Mouse (Mus musculus) kidney, postnatal 14 days (tissue): Measurements from ENCODE around the gene Ndufb8.

Source experiments
- DNase-seq: peaks from one replicate; pipeline ENCODE4 v3.0.0; 2022; ENCODE audit warnings: mixed read lengths

The Ndufb8 gene

DNA sequence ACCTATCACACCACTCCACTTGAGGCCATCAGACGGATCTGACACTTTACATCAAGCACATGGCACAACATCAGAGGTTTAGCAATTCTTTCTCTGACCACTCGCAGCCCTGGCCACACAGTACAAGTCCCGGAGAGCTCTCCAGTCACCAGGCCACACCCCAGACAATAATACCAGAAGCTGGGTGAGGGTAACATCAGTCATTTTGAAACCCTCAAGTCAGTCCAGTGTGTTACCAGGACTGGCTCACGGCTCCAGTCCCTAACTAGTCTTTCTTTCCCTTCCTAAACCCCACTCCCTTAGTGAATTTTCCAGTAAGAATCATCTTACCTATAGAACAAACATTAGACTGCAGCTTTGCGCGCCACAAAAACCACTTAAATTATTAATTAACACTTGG, 25.2 kb downstream of the Ndufb8 start:
- DNase-seq: no peak

- DNase-seq: no peak
These were observed 29.6 kb downstream of the Ndufb8 start for GRCm38 (mm10) chr19:44525551-44526205.

DNA sequence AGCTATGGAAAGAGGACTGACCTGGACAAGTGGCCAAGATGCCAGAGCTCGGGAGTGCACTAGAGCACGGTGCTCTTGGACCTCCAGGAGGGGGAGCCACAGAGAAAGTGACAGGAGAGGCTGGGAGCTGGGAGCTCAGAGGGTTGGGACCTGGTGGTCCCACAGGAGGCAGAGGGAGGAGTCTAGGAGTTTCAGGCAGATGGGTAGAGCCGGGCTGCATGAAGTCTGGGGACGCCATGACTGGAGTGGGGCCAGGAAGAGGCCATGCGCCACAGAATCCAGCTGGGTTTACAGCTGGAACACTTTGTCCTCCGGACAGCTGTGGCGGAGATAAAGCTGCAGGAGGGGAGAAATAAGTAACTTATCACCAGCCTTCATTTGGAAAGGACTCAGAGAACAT, 36.1 kb downstream of the Ndufb8 start:
- peak; percentile 69 for DNase-seq

- peak; percentile 30 for DNase-seq
These were observed 37.1 kb downstream of the Ndufb8 start for GRCm38 (mm10) chr19:44517996-44518768.

- no peak for DNase-seq
These were observed 39.5 kb downstream of the Ndufb8 start for GRCm38 (mm10) chr19:44515769-44516168.

DNA sequence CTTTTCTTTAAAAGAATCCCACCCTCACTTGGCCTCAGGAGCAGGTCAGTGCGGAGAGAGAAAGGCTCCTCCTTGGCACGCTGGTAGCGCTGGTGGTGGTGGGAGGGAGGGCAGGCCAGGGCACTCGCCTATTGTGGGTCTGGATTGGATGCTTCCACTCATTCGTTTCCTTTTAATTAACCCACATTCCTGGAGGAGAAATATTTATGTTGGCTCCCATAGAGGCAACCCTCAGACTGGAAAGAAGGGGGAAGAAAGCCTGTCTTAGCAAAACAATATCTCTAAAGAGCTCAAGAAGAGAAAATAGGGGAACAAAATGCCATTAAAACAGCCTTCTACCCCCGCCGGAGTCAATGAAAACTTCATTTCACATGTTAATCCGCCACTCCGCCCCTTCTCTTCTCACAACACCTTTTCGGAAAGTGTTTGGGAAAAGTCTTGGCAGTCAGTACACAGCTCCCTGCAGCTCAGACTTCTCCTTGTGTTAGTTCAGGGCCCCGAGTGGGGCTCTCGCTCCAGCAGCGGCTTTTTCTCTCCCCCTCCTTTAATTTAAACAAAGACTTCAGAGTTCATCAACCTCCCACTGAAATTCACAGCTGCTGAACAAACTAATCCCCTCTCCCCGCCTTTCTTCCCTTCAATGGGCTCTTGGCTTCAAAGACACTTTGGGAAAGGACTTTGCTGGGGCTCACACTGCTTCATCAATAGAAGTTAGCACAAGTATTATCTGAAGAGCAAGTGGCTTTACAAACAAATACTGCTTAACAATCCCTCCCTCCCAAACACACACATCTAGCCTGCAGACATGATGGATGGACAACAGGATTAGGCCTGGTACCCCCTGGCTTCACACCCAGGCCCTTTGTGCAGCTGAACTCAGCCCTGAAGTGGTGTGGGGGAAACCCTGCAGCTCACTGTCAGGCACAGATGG, 40.5 kb downstream of the Ndufb8 start:
- peak; percentile 39 for DNase-seq

DNA sequence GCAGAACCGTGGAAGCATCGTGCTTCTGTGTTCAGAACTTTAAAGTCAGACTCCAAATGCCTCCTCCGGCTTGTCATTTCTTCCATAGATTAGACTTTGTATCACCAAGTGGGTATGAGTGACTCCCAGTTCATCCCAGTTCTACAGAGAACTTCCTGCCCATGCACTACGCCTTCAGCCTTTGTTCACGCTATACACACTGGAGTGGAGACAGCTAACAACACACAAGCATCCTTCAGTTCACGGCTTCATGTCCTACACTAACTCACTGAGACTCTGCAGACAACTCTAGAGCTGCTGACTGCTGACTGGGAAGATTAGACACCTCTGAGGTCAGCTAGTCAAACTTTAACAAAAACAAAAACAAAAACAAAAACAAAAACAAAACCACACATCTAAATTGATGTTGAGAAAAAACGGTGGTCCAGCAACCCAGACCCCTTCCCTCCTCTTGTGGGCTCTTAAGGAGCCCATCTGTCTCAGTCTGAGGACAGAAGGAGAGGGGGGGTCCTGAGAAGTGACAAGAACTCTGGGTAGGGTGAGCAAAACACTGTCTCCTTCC, 41.2 kb downstream of the Ndufb8 start:
- DNase-seq: no peak

DNA sequence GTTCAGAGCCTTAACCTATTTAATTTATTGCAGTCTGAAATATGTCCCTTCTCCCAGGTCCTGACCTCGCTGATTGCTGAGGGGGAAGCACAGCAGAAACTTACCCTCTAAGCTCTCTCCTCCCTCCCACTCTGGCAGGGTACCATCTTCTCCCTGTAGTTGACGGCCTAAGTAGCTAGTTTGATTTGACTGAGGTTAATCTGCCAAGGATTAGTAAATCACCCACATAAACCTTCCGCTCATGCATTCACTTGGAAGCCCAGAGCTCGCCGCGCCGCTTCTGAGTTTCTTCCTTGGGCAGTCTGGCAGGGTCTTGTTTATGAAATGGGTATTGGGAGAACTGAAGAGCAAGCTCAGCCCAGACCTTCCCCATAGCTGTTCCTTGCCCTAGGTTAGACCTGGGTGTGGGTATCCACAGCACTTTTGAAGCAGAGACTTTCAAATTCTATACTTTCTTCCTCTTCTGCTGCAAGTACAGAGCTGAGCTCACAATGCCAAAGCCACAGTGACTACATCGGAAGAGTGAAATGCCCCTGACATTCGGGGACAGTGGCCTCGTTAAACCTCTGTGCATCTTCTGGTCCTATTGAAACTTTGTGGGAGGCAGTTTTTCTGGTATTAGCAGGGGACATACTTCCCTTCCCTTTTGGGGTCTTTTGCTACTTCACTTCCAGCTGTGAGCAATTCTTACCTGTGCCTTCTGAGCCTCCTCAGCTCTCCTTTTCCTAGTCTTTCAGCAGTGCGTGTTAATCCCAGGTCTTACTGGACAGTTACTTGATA, 42.0 kb downstream of the Ndufb8 start:
- DNase-seq: peak; percentile 47

DNA sequence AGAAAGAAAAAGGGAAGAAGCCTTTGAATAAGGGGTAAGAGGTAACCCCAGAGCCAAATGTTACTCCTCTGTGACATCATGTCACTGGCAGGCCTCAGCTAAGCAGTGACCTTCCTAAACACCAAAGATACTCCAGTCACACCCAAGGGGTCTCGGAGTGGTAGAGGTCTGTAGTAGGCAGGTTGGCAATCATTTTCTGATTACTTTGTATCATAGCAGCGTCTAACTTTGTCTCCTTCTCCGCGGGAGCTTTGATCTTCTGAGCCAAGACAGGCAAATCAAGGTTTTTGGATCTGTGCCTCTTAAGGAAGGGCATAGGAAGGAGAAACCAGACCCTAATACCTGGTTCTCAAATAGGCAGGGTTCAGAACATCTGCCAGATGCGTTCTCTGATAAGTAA, 42.6 kb downstream of the Ndufb8 start:
- DNase-seq: no peak

DNA sequence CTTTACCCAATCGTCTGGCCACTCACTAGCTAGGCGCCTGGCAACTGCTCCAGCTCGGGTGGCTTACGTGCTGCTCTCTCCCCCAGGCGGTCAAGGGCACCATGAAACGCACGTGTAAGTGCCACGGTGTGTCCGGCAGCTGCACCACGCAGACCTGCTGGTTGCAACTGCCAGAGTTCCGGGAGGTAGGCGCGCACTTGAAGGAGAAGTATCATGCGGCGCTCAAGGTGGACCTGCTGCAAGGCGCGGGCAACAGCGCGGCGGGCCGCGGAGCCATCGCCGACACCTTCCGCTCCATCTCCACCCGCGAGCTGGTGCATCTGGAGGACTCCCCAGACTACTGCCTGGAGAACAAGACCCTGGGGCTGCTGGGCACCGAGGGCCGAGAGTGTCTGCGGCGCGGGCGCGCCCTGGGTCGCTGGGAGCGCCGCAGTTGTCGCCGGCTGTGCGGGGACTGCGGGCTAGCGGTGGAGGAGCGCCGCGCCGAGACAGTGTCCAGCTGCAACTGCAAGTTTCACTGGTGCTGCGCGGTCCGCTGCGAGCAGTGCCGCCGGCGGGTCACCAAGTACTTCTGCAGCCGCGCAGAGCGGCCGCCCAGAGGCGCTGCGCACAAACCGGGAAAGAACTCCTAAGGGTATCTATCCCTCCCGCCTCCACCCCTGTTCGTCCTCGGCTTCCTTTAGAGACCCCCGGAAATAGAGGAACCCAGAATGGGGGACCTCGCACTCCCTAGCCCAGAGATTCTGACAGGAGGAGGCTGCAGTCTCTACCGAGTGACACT, 43.6 kb downstream of the Ndufb8 start:
- peak; percentile 48 for DNase-seq

- no peak for DNase-seq
These were observed 44.6 kb downstream of the Ndufb8 start for GRCm38 (mm10) chr19:44510534-44511175.

GRCm38 (mm10) chr19:44502741-44503140, 52.5 kb downstream of the Ndufb8 start:
- no peak for DNase-seq

DNA sequence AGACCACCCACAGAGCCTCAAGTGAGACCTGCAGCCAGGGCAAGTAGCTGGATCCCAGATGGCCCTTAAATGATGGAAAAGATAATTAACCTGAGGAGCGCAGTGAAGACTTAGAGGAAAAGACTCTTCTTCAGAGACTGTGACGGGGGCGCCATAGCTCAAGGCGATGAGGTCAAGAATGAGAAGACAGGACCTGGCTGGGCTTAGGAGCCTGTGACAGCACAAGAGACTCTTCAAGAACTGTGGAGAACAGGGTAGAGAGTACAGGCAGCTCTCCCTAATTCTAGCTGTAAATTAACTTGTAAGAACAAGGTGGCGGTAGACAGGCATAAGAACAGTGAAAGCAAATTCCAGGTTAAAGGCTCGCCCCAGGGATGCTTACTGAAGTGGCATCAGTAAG, 53.3 kb downstream of the Ndufb8 start:
- no peak for DNase-seq

DNA sequence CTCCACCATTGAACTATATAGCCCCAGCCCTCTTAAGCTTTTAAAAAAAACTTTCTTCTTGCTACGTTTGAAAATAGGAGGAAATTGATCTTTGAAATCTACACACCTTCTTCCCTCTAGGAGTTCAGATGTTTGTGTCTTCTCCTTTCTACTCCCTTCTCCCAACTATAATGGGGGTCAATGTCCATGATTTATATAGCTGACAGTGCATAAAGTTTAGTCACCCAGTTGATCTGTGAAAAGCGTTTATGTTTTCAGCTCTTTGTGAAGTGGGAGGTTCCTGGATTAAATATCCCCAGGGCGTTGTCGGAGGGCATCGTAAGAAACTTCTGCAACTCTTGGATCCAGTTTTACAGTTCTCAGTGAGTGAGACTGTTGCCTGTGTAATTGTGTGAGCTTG, 55.0 kb downstream of the Ndufb8 start:
- DNase-seq: no peak

DNA sequence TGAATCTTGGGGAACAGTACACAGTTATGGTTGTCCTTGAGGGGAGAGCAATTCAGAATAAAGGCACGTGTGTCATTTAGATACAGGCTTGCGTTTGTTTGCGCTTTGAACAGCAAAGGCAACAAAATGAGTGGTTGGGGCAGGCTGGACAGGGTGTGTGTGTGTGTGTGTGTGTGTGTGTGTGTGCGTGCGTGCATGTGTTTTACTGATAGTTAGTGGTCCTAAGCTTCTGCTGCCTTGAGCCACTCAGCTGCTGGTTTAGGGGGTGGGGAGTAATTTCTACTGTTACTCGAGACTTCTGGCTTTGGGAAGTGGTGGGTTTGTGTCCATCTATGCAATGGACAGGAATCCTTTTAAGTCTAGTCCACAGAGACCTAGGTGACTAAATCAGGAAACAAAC, 56.3 kb downstream of the Ndufb8 start:
- DNase-seq: no peak
